Mouse (Mus musculus) left cerebral cortex, postnatal 14 days (tissue): ENCODE results near the gene Cdc6. TPM values are rescaled to one million over a fixed set of nuclear protein-coding genes. Genes with fewer than 3 reads are reported as not detected.
A peak's percentile ranks its signal among the peaks of the same experiment; 100 is the strongest.

ENCODE experiments used
- DNase-seq, 2 experiments: peaks; one replicate each; pipeline ENCODE4 v3.0.0; 2021 to 2022; ENCODE audit warnings: low spot score in 2 of 2, mixed read lengths in 1 of 2
- intact Hi-C: fragments of 180-260 bp; cut with DNase I; formaldehyde crosslinking; loops from one replicate; pipeline ENCODE4 v1.15.1; 2025
- long read RNA-seq, 2 experiments: library from polyadenylated mRNA; stranded (forward); transcript quantifications; one replicate each; pipeline ENCODE4 v2.0.0; 2021
- total RNA-seq, 2 experiments: library from RNA; stranded (reverse); gene quantifications; 2 replicates each; pipeline ENCODE4 v1.2.3; 2021

The Cdc6 gene
- total RNA-seq: under 1 TPM; 0.47 to 0.57 TPM
- long read RNA-seq, experiment 1: 0 reads
- long read RNA-seq, experiment 2: 0 reads

- intact Hi-C loops: loop anchor here (2.0 to 5.0 kb wide), 2 partner anchors 49 to 205 kb away; partner anchors contain the start of gene Csf3
- DNase-seq: peak; percentile 94 to 97
These were observed at the start of gene Cdc6 for GRCm38 (mm10) chr11:98907437-98908173. Cdc6 (plus strand) TSS chr11:98907801.

GRCm38 (mm10) chr11:98858759-98859731, 48.6 kb upstream of the Cdc6 start:
- peak; percentile 93 to 94 for DNase-seq

GRCm38 (mm10) chr11:98863028-98863750, 44.4 kb upstream of the Cdc6 start, which contains the start of gene Wipf2:
Wipf2 (plus strand) TSS chr11:98863638.
- DNase-seq: peak; percentile 96 to 97
- intact Hi-C loops: no loop called here

More at GRCm38 (mm10) chr11:98858759-98859731, 48.6 kb upstream of the Cdc6 start:
- intact Hi-C loops: loop anchor here (2.0 kb wide), 1 partner anchor 50 kb away; no protein-coding TSS in a partner anchor

- DNase-seq: peak; percentile 42 to 66
- intact Hi-C loops: no loop called here
These were observed 43.7 kb upstream of the Cdc6 start for GRCm38 (mm10) chr11:98863751-98864429.

- no peak for DNase-seq
- intact Hi-C loops: no loop called here
These were observed 40.3 kb upstream of the Cdc6 start for GRCm38 (mm10) chr11:98867293-98867692.

- intact Hi-C loops: no loop called here
- no peak for DNase-seq
These were observed 37.7 kb upstream of the Cdc6 start for GRCm38 (mm10) chr11:98869906-98870305.

- no peak for DNase-seq
- intact Hi-C loops: no loop called here
These were observed 36.8 kb upstream of the Cdc6 start for GRCm38 (mm10) chr11:98870791-98871190.

GRCm38 (mm10) chr11:98871416-98871815, 36.2 kb upstream of the Cdc6 start:
- no peak for DNase-seq
- intact Hi-C loops: no loop called here

- DNase-seq: peak; percentile 70 to 85
- intact Hi-C loops: no loop called here
These were observed 35.6 kb upstream of the Cdc6 start for GRCm38 (mm10) chr11:98872040-98872439.

GRCm38 (mm10) chr11:98873900-98874299, 33.7 kb upstream of the Cdc6 start:
- intact Hi-C loops: no loop called here
- no peak for DNase-seq

- DNase-seq: no peak
- intact Hi-C loops: no loop called here
These were observed 30.6 kb upstream of the Cdc6 start for GRCm38 (mm10) chr11:98877001-98877400.

GRCm38 (mm10) chr11:98887703-98888102, 19.9 kb upstream of the Cdc6 start:
- intact Hi-C loops: no loop called here
- DNase-seq: no peak

- DNase-seq: no peak
- intact Hi-C loops: no loop called here
These were observed 18.5 kb upstream of the Cdc6 start for GRCm38 (mm10) chr11:98889077-98889476.

- no peak for DNase-seq
- intact Hi-C loops: no loop called here
These were observed 17.6 kb upstream of the Cdc6 start for GRCm38 (mm10) chr11:98889977-98890376.

- intact Hi-C loops: no loop called here
- DNase-seq: no peak
These were observed 15.2 kb upstream of the Cdc6 start for GRCm38 (mm10) chr11:98892426-98892825.

- DNase-seq: no peak
- intact Hi-C loops: no loop called here
These were observed 7.0 kb upstream of the Cdc6 start for GRCm38 (mm10) chr11:98900529-98901125.

- no peak for DNase-seq
- intact Hi-C loops: no loop called here
These were observed 4.9 kb upstream of the Cdc6 start for GRCm38 (mm10) chr11:98902621-98903245.

- DNase-seq: no peak
- intact Hi-C loops: no loop called here
These were observed 3.0 kb upstream of the Cdc6 start for GRCm38 (mm10) chr11:98904577-98904976.
